Mouse (Mus musculus): Measurements from ENCODE around the gene Fa2h.

Fa2h gene

GRCm38 (mm10) chr8:111393391-111394363 is at the start of gene Fa2h:
Gene Fa2h, minus strand, starts transcription at chr8:111393824.
- peak; percentile 26 to 63 for DNase-seq (ENCODE audit: low spot score in 2 of 2)

GRCm38 (mm10) chr8:111439189-111439588 is 45.6 kb upstream of the Fa2h start:
- peak; percentile 26 to 62 for DNase-seq (ENCODE audit: low spot score in 2 of 2)

- DNase-seq (ENCODE audit: low spot score in 2 of 2), result no peak
Measured at GRCm38 (mm10) chr8:111435071-111435828, 41.6 kb upstream of the Fa2h start.

- DNase-seq (ENCODE audit: low spot score in 2 of 2), result no peak
Measured at GRCm38 (mm10) chr8:111424646-111425045, 31.0 kb upstream of the Fa2h start.

- DNase-seq (ENCODE audit: low spot score in 2 of 2), result no peak
Measured at GRCm38 (mm10) chr8:111424181-111424580, 30.6 kb upstream of the Fa2h start.

GRCm38 (mm10) chr8:111422614-111423013 is 29.0 kb upstream of the Fa2h start:
- no peak for DNase-seq (ENCODE audit: low spot score in 2 of 2)

- DNase-seq (ENCODE audit: low spot score in 2 of 2), result no peak
Measured at GRCm38 (mm10) chr8:111419171-111419570, 25.5 kb upstream of the Fa2h start.

GRCm38 (mm10) chr8:111418601-111419000 is 25.0 kb upstream of the Fa2h start:
- peak in 1 of 2 experiments; percentile 37 for DNase-seq (ENCODE audit: low spot score in 2 of 2)

GRCm38 (mm10) chr8:111417222-111417621 is 23.6 kb upstream of the Fa2h start:
- DNase-seq (ENCODE audit: low spot score in 2 of 2), result no peak

- DNase-seq (ENCODE audit: low spot score in 2 of 2), result peak in 1 of 2 experiments; percentile 27
Measured at GRCm38 (mm10) chr8:111403391-111403790, 9.8 kb upstream of the Fa2h start.

GRCm38 (mm10) chr8:111391268-111391667 is 2.4 kb downstream of the Fa2h start:
- no peak for DNase-seq (ENCODE audit: low spot score in 2 of 2)

- no peak for DNase-seq (ENCODE audit: low spot score in 2 of 2)
Measured at GRCm38 (mm10) chr8:111390837-111391236, 2.8 kb downstream of the Fa2h start.

GRCm38 (mm10) chr8:111389581-111389980 is 4.0 kb downstream of the Fa2h start:
- no peak for DNase-seq (ENCODE audit: low spot score in 2 of 2)

GRCm38 (mm10) chr8:111385915-111386314 is 7.7 kb downstream of the Fa2h start:
- DNase-seq (ENCODE audit: low spot score in 2 of 2), result no peak

- DNase-seq (ENCODE audit: low spot score in 2 of 2), result no peak
Measured at GRCm38 (mm10) chr8:111384628-111385027, 9.0 kb downstream of the Fa2h start.

- no peak for DNase-seq (ENCODE audit: low spot score in 2 of 2)
Measured at GRCm38 (mm10) chr8:111375192-111375591, 18.4 kb downstream of the Fa2h start.

- no peak for DNase-seq (ENCODE audit: low spot score in 2 of 2)
Measured at GRCm38 (mm10) chr8:111369711-111370110, 23.9 kb downstream of the Fa2h start.

- DNase-seq (ENCODE audit: low spot score in 2 of 2), result no peak
Measured at GRCm38 (mm10) chr8:111367350-111367749, 26.3 kb downstream of the Fa2h start.

GRCm38 (mm10) chr8:111366610-111367234 is 26.9 kb downstream of the Fa2h start:
- no peak for DNase-seq (ENCODE audit: low spot score in 2 of 2)

GRCm38 (mm10) chr8:111363489-111363888 is 30.1 kb downstream of the Fa2h start:
- no peak for DNase-seq (ENCODE audit: low spot score in 2 of 2)

- no peak for DNase-seq (ENCODE audit: low spot score in 2 of 2)
Measured at GRCm38 (mm10) chr8:111360579-111361209, 32.9 kb downstream of the Fa2h start.

- DNase-seq (ENCODE audit: low spot score in 2 of 2), result no peak
Measured at GRCm38 (mm10) chr8:111359936-111360335, 33.7 kb downstream of the Fa2h start.

Data from spleen, postnatal 10 days (tissue).